Mouse (Mus musculus): ENCODE measurements at regions not wholly inside any gene's neighbourhood (a gene's known extent, or its start where the extent isn't known, plus 50 kb on each side); places are given as distances from the start of the nearest gene placed in this dataset.

GRCm38 (mm10) chr12:13042934-13043333, 101.2 kb upstream of the Mycn start:
- DNase-seq (ENCODE audit: low read depth, low spot score): no peak

- DNase-seq (ENCODE audit: low read depth, low spot score): no peak
Observed at GRCm38 (mm10) chr12:13035108-13035741, 93.5 kb upstream of the Mycn start.

- DNase-seq (ENCODE audit: low read depth, low spot score): no peak
Observed at GRCm38 (mm10) chr12:13030333-13030732, 88.6 kb upstream of the Mycn start.

- peak; percentile 9 for DNase-seq (ENCODE audit: low read depth, low spot score)
Observed at GRCm38 (mm10) chr12:13028086-13028485, 86.4 kb upstream of the Mycn start.

GRCm38 (mm10) chr12:13026041-13026580, 84.4 kb upstream of the Mycn start:
- DNase-seq (ENCODE audit: low read depth, low spot score): no peak

GRCm38 (mm10) chr12:13024215-13024841, 82.6 kb upstream of the Mycn start:
- no peak for DNase-seq (ENCODE audit: low read depth, low spot score)

- DNase-seq (ENCODE audit: low read depth, low spot score): no peak
Observed at GRCm38 (mm10) chr12:13011023-13011761, 69.5 kb upstream of the Mycn start.

- no peak for DNase-seq (ENCODE audit: low read depth, low spot score)
Observed at GRCm38 (mm10) chr12:13010405-13010804, 68.7 kb upstream of the Mycn start.

GRCm38 (mm10) chr12:13009470-13009869, 67.8 kb upstream of the Mycn start:
- DNase-seq (ENCODE audit: low read depth, low spot score): peak; percentile 51

- no peak for DNase-seq (ENCODE audit: low read depth, low spot score)
Observed at GRCm38 (mm10) chr12:13002703-13003102, 61.0 kb upstream of the Mycn start.

GRCm38 (mm10) chr12:13002069-13002590, 60.4 kb upstream of the Mycn start:
- DNase-seq (ENCODE audit: low read depth, low spot score): peak; percentile 60

GRCm38 (mm10) chr12:12995974-12996361, 54.3 kb upstream of the Mycn start:
- no peak for DNase-seq (ENCODE audit: low read depth, low spot score)

- no peak for DNase-seq (ENCODE audit: low read depth, low spot score)
Observed at GRCm38 (mm10) chr12:12995061-12995973, 53.6 kb upstream of the Mycn start.

- no peak for DNase-seq (ENCODE audit: low read depth, low spot score)
Observed at GRCm38 (mm10) chr12:12993894-12994714, 52.4 kb upstream of the Mycn start.
